Comparison of ENCODE assay signal across 19 mouse cellular contexts in genomic region chr16:4281470-4281869, GRCm38 (mm10).
A peak's percentile ranks its signal among the peaks of the same experiment; 100 is the strongest.
DNase-seq lines count a peak whose midpoint lies in the region; ATAC-seq and TF ChIP-seq lines count a peak whose summit lies in the region.
"Had no signal": no experiment of that assay in that cellular context is flagged by ENCODE, and none has a peak within 500 bp of the region (broad histone marks: within the 10 kb centered on the region; RNA-seq: fewer than 3 reads in every experiment).

No protein-coding gene starts in this region.

- peak overlapping the region; percentile 13 for H3K4me3 ChIP-seq in E14TG2a.4 (replicated peaks; ENCODE audit: low read length)
- no peak overlapping the region for H3K4me3 ChIP-seq in forebrain, embryonic 10.5 days
- H3K4me3 ChIP-seq: embryonic facial prominence, embryonic 15.5 days; erythroblast, embryonic 14.5 days; hindbrain, embryonic 10.5 days; intestine, embryonic 15.5 days had no signal

- TF ChIP-seq CTCF in E14TG2a.4 (conservative IDR thresholded peaks at IDR 0.05; ENCODE audit: low read length): no peak

- peaks cover 10% of the 10 kb centered on the region for H3K36me3 ChIP-seq in E14TG2a.4 (ENCODE audit: insufficient read depth, low read length)
- no peaks in the 10 kb centered on the region for H3K36me3 ChIP-seq in forebrain, embryonic 10.5 days (replicated peaks)
- H3K36me3 ChIP-seq: embryonic facial prominence, embryonic 15.5 days; hindbrain, embryonic 10.5 days; intestine, embryonic 15.5 days had no signal

- peak; percentile 47; the same call in 1 of the 2 replicates for ATAC-seq in megakaryocyte progenitor cell, adult 5-6 weeks (replicated peaks; ENCODE audit: poor library complexity)
- ATAC-seq: forebrain, embryonic 16.5 days; intestine, embryonic 15.5 days had no signal

- no peaks in the 10 kb centered on the region for H3K27me3 ChIP-seq in E14TG2a.4 (ENCODE audit: insufficient read depth, low read length)
- no peaks in the 10 kb centered on the region for H3K27me3 ChIP-seq in forebrain, embryonic 10.5 days (ENCODE audit: poor library complexity, severe bottlenecking)
- H3K27me3 ChIP-seq: embryonic facial prominence, embryonic 15.5 days; intestine, embryonic 15.5 days had no signal

- no peak overlapping the region for H3K27ac ChIP-seq in forebrain, embryonic 10.5 days
- H3K27ac ChIP-seq: embryonic facial prominence, embryonic 15.5 days; hindbrain, embryonic 10.5 days; hindbrain, embryonic 14.5 days; intestine, embryonic 15.5 days had no signal

- no peaks in the 10 kb centered on the region for H3K9me3 ChIP-seq in E14TG2a.4 (ENCODE audit: low read length)
- no peaks in the 10 kb centered on the region for H3K9me3 ChIP-seq in forebrain, embryonic 10.5 days
- H3K9me3 ChIP-seq: embryonic facial prominence, embryonic 15.5 days; hindbrain, embryonic 10.5 days; intestine, embryonic 15.5 days had no signal

- DNase-seq in A20 (ENCODE audit: low read depth, low spot score): peak; percentile 33
- peak; percentile 32 for DNase-seq in R1 (ENCODE audit: low read depth, low spot score)
- DNase-seq in thymus, postnatal 25 days: no peak
- DNase-seq in forebrain, embryonic 10.5 days (ENCODE audit: extremely low spot score, low spot score): no peak
- DNase-seq: adrenal gland, postnatal 14 days; cerebellum, adult 2 months; cerebellum, postnatal 10 days; embryo, embryonic 11 days; gastrocnemius, postnatal 25 days; heart, postnatal 10 days; kidney, adult 18-20 months had no signal

- H3K4me1 ChIP-seq in E14TG2a.4 (replicated peaks; ENCODE audit: low read depth, low read length): peaks cover 80% of the 10 kb centered on the region
- no peaks in the 10 kb centered on the region for H3K4me1 ChIP-seq in forebrain, embryonic 10.5 days
- H3K4me1 ChIP-seq: hindbrain, embryonic 10.5 days; intestine, embryonic 15.5 days had no signal

- WGBS in forebrain, embryonic 10.5 days: 84% methylated on average over 4 of the region's 4 CpGs

Comparison
In these comparisons a context has a peak if more than half of its experiments do, and no peak if none do; other contexts are left out.
1. DNase-seq: peak in A20 (single experiment) and R1 (single experiment); none in thymus, postnatal 25 days (single experiment) and forebrain, embryonic 10.5 days (single experiment).